In the genomic region with DNA sequence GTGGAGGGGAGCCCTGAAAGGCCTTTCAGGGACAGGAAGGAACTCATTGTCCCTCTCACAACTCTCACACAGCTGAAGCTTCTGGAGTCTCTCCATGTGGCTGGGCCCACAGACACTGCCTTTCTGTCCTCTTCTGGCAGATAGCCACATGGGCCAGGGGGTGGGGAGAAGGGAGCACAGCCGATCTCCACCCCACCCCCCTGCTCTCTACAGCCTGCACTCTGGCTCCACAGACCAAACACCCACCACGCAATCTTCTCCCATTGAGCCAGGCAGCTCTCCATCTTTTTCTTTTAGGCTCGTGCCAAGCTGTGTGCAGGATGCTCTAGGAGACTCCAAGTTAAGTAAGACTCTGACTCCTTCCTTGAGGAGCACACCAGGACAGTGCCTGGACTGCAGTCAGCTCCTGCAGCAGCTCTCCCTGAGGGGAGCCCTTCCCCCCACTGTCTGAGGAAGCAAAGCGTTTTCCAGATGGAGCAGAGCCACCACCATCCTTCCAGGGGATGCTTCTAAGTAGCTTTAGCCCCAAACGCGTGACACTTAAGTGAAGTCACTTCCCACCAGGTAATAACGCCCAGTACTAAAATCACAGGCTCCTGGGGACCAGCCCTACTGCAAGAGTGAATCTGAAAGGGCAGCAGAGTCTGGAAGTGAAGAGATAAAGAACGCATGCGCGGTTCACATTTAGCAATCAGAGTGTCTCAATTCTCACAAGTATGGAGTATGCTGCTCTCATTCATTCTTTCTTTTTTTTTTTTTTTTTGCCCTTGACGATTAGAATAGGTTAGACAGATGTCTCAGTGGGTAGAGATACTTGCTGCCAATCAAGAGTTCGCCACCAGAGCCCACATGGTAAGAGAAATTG, we compare ENCODE assay signal across 8 mouse cellular contexts. TPM values are rescaled to one million over a fixed set of nuclear protein-coding genes. Genes with fewer than 3 reads are reported as not detected.
A peak's percentile ranks its signal among the peaks of the same experiment; 100 is the strongest.
DNase-seq lines count a peak whose midpoint lies in the region; ATAC-seq and TF ChIP-seq lines count a peak whose summit lies in the region.

No protein-coding gene starts in this region.

- no peak for TF ChIP-seq POLR2A in lung, adult 2 months (IDR thresholded peaks at IDR 0.05; ENCODE audit: borderline replicate concordance, extremely low read depth, low read depth, low read length)

- no peaks in the 10 kb centered on the region for H3K36me3 ChIP-seq in lung, embryonic 14.5 days (ENCODE audit: insufficient read depth)
- no peaks in the 10 kb centered on the region for H3K36me3 ChIP-seq in forebrain, embryonic 14.5 days (ENCODE audit: control insufficient read depth, insufficient read depth, low read length)
- no peaks in the 10 kb centered on the region for H3K36me3 ChIP-seq in heart, embryonic 15.5 days
- no peaks in the 10 kb centered on the region for H3K36me3 ChIP-seq in lung, embryonic 16.5 days (ENCODE audit: control insufficient read depth, insufficient read depth, low read length)

- peak; percentile 81 for DNase-seq in lung, embryonic 14.5 days
- no peak for DNase-seq in lung, adult 2 months
- DNase-seq in forebrain, embryonic 14.5 days (ENCODE audit: low spot score), result peak; percentile 66
- peak; percentile 44 to 58 for DNase-seq in kidney, postnatal 36 days
- DNase-seq in right cerebral cortex, postnatal 14 days, result peak; percentile 69

- H3K27me3 ChIP-seq in lung, embryonic 14.5 days (ENCODE audit: insufficient read depth, low read length), result no peaks in the 10 kb centered on the region
- H3K27me3 ChIP-seq in forebrain, embryonic 14.5 days (replicated peaks; ENCODE audit: control insufficient read depth, insufficient read depth, low read length), result no peaks in the 10 kb centered on the region
- no peaks in the 10 kb centered on the region for H3K27me3 ChIP-seq in heart, embryonic 15.5 days
- no peaks in the 10 kb centered on the region for H3K27me3 ChIP-seq in lung, embryonic 16.5 days (ENCODE audit: control insufficient read depth, insufficient read depth, low read depth, low read length)

- peak overlapping the region; percentile 27 for H3K4me2 ChIP-seq in lung, embryonic 14.5 days
- no peak overlapping the region; the same call in 1 of the 2 replicates for H3K4me2 ChIP-seq in forebrain, embryonic 14.5 days (ENCODE audit: low read length)
- H3K4me2 ChIP-seq in heart, embryonic 15.5 days, result peak overlapping the region; percentile 38
- peak overlapping the region; percentile 10; the same call in 1 of the 2 replicates for H3K4me2 ChIP-seq in lung, embryonic 16.5 days (ENCODE audit: low read depth, low read length)

- H3K9ac ChIP-seq in lung, embryonic 14.5 days, result no peak overlapping the region
- H3K9ac ChIP-seq in forebrain, embryonic 14.5 days (ENCODE audit: low read length), result no peak overlapping the region; the same call in 1 of the 2 replicates
- H3K9ac ChIP-seq in heart, embryonic 15.5 days, result no peak overlapping the region
- peak overlapping the region; percentile 23; the same call in 1 of the 2 replicates for H3K9ac ChIP-seq in lung, embryonic 16.5 days (ENCODE audit: low read length)

- H3K27ac ChIP-seq in lung, embryonic 14.5 days (ENCODE audit: low read depth), result peak overlapping the region; percentile 74
- peak overlapping the region; percentile 70 for H3K27ac ChIP-seq in forebrain, embryonic 14.5 days (ENCODE audit: low read depth, low read length)
- peak overlapping the region; percentile 65 for H3K27ac ChIP-seq in heart, embryonic 15.5 days
- peak overlapping the region; percentile 73 for H3K27ac ChIP-seq in lung, embryonic 16.5 days (ENCODE audit: low read length)

- peaks cover 12% of the 10 kb centered on the region for H3K4me1 ChIP-seq in lung, embryonic 14.5 days (ENCODE audit: insufficient read depth)
- H3K4me1 ChIP-seq in lung, adult 2 months (ENCODE audit: control insufficient read depth, insufficient read depth, low read length), result peaks cover 2% of the 10 kb centered on the region; the same call in 1 of the 2 replicates
- H3K4me1 ChIP-seq in forebrain, embryonic 14.5 days (ENCODE audit: control insufficient read depth, insufficient read depth, low read length), result peaks cover 21% of the 10 kb centered on the region
- H3K4me1 ChIP-seq in heart, embryonic 15.5 days (replicated peaks), result peaks cover 25% of the 10 kb centered on the region
- peaks cover 16% of the 10 kb centered on the region for H3K4me1 ChIP-seq in lung, embryonic 16.5 days (replicated peaks; ENCODE audit: control insufficient read depth, insufficient read depth, low read length)

- TF ChIP-seq CTCF in lung, embryonic 14.5 days (IDR thresholded peaks at IDR 0.05; ENCODE audit: low read depth), result no peak
- TF ChIP-seq CTCF in lung, adult 2 months (IDR thresholded peaks at IDR 0.05; ENCODE audit: insufficient read depth, low read length), result no peak

- peak; percentile 95 for ATAC-seq in lung, embryonic 14.5 days (ENCODE audit: insufficient read depth)
- peak; percentile 83 for ATAC-seq in forebrain, embryonic 14.5 days
- peak; percentile 76 for ATAC-seq in heart, embryonic 15.5 days (replicated peaks; ENCODE audit: insufficient number of reproducible peaks, insufficient read depth, low FRiP score, low read depth)
- ATAC-seq in lung, embryonic 16.5 days (ENCODE audit: low read depth), result peak; percentile 93
- no peak for ATAC-seq in megakaryocyte progenitor cell, adult 5-6 weeks (replicated peaks; ENCODE audit: poor library complexity)

- WGBS in lung, embryonic 14.5 days, result 27% methylated on average over 12 of the region's 12 CpGs
- WGBS in lung, adult 2 months, result 41% methylated on average over 12 of the region's 12 CpGs
- 38% methylated on average over 12 of the region's 12 CpGs for WGBS in forebrain, embryonic 14.5 days
- 25% methylated on average over 12 of the region's 12 CpGs for WGBS in heart, embryonic 15.5 days
- 32% methylated on average over 12 of the region's 12 CpGs for WGBS in lung, embryonic 16.5 days

- no peak overlapping the region for H3K4me3 ChIP-seq in lung, embryonic 14.5 days (ENCODE audit: low read depth, low read length)
- H3K4me3 ChIP-seq in lung, adult 2 months (replicated peaks; ENCODE audit: extremely low read depth, low read depth, low read length), result no peak overlapping the region
- no peak overlapping the region for H3K4me3 ChIP-seq in forebrain, embryonic 14.5 days (ENCODE audit: low read depth, low read length)
- no peak overlapping the region for H3K4me3 ChIP-seq in heart, embryonic 15.5 days
- no peak overlapping the region for H3K4me3 ChIP-seq in lung, embryonic 16.5 days (ENCODE audit: low read length)

- no peaks in the 10 kb centered on the region for H3K9me3 ChIP-seq in lung, embryonic 14.5 days (ENCODE audit: low read depth, low read length)
- H3K9me3 ChIP-seq in forebrain, embryonic 14.5 days (replicated peaks; ENCODE audit: control insufficient read depth, low read length), result no peaks in the 10 kb centered on the region
- H3K9me3 ChIP-seq in heart, embryonic 15.5 days (replicated peaks), result no peaks in the 10 kb centered on the region
- H3K9me3 ChIP-seq in lung, embryonic 16.5 days (ENCODE audit: control insufficient read depth, low read length), result no peaks in the 10 kb centered on the region

RNA-seq across cellular contexts. Expression of a gene that starts 28.8 kb away (rescaled TPM):
- polyA plus RNA-seq in lung, embryonic 14.5 days (2014; fragmentation: Nextera tagmentation; extraction: Ambion mirVana), result 30.4 and 33.1 TPM in 2 replicates
- 21.3 and 22.9 TPM in 2 replicates for polyA plus RNA-seq in lung, adult 2 months (2012; rRNA removed)
- 14.2 and 15.8 TPM in 2 replicates for polyA plus RNA-seq in forebrain, embryonic 14.5 days (2014; fragmentation: Nextera tagmentation; extraction: Ambion mirVana)
- 11.9 and 14.6 TPM in 2 replicates for polyA plus RNA-seq in heart, embryonic 15.5 days (2015; fragmentation: Nextera tagmentation; extraction: Ambion mirVana)
- polyA plus RNA-seq in lung, embryonic 16.5 days (2015; fragmentation: Nextera tagmentation; extraction: Ambion mirVana), result 16.0 and 17.3 TPM in 2 replicates
- total RNA-seq in megakaryocyte progenitor cell, adult 5-6 weeks (2015), result 1.1 TPM in 1 of 2 replicates, not detected in the other
- 0.46 TPM in 1 of 2 replicates, not detected in the other for total RNA-seq in megakaryocyte progenitor cell, adult 5-6 weeks (2017)

RNA-seq across cellular contexts. Expression of a gene that starts 44.8 kb away (rescaled TPM):
- 21.8 and 22.1 TPM in 2 replicates for polyA plus RNA-seq in lung, embryonic 14.5 days (2014; fragmentation: Nextera tagmentation; extraction: Ambion mirVana)
- 10.9 and 11.5 TPM in 2 replicates for polyA plus RNA-seq in lung, adult 2 months (2012; rRNA removed)
- 30.4 and 31.5 TPM in 2 replicates for polyA plus RNA-seq in forebrain, embryonic 14.5 days (2014; fragmentation: Nextera tagmentation; extraction: Ambion mirVana)
- polyA plus RNA-seq in heart, embryonic 15.5 days (2015; fragmentation: Nextera tagmentation; extraction: Ambion mirVana), result 18.4 and 18.9 TPM in 2 replicates
- polyA plus RNA-seq in lung, embryonic 16.5 days (2015; fragmentation: Nextera tagmentation; extraction: Ambion mirVana), result 25.0 and 30.0 TPM in 2 replicates
- 7.5 and 7.6 TPM in 2 replicates for total RNA-seq in megakaryocyte progenitor cell, adult 5-6 weeks (2015)
- 5.6 and 7.3 TPM in 2 replicates for total RNA-seq in megakaryocyte progenitor cell, adult 5-6 weeks (2017)

RNA-seq across cellular contexts. Expression of a gene that starts 56.6 kb away (rescaled TPM):
- polyA plus RNA-seq in lung, embryonic 14.5 days (2014; fragmentation: Nextera tagmentation; extraction: Ambion mirVana), result 0.74 and 1.0 TPM in 2 replicates
- 0.66 TPM in 1 of 2 replicates, not detected in the other for polyA plus RNA-seq in lung, adult 2 months (2012; rRNA removed)
- polyA plus RNA-seq in forebrain, embryonic 14.5 days (2014; fragmentation: Nextera tagmentation; extraction: Ambion mirVana), result 1.3 TPM in 1 of 2 replicates, not detected in the other
- polyA plus RNA-seq in heart, embryonic 15.5 days (2015; fragmentation: Nextera tagmentation; extraction: Ambion mirVana), result 2.0 TPM in 1 of 2 replicates, not detected in the other
- 0.93 TPM in 1 of 2 replicates, not detected in the other for polyA plus RNA-seq in lung, embryonic 16.5 days (2015; fragmentation: Nextera tagmentation; extraction: Ambion mirVana)
- total RNA-seq in megakaryocyte progenitor cell, adult 5-6 weeks (2015), result 6.5 and 7.1 TPM in 2 replicates
- total RNA-seq in megakaryocyte progenitor cell, adult 5-6 weeks (2017), result not detected in 2 replicates
